In genomic region chr9:97004726-97005125, GRCm38 (mm10) we compare ENCODE assay signal across 15 mouse cellular contexts.
"Had no signal": no experiment of that assay in that cellular context is flagged by ENCODE, and none has a peak within 500 bp of the region (broad histone marks: within the 10 kb centered on the region; RNA-seq: fewer than 3 reads in every experiment).

No protein-coding gene starts in this region.

- H3K27ac ChIP-seq: neural tube, embryonic 15.5 days; stomach, embryonic 15.5 days; stomach, postnatal 0 days had no signal

- H3K36me3 ChIP-seq: stomach, embryonic 15.5 days had no signal

- H3K4me3 ChIP-seq: neural tube, embryonic 15.5 days; stomach, embryonic 15.5 days had no signal

- H3K27me3 ChIP-seq: neural tube, embryonic 15.5 days; stomach, embryonic 15.5 days had no signal

- H3K4me2 ChIP-seq: neural tube, embryonic 15.5 days; stomach, embryonic 15.5 days had no signal

- DNase-seq: retina, postnatal 1 day; right cerebral cortex, adult 18-20 months; right cerebral cortex, postnatal 14 days; right cerebral cortex, postnatal 25 days; right cerebral cortex, postnatal 4 days; spleen, adult 18-20 months; thymus, adult 18-20 months; thymus, adult 2 months; thymus, postnatal 14 days; thymus, postnatal 25 days; thymus, postnatal 36 days; thymus, postnatal 4 days had no signal

- H3K9ac ChIP-seq: neural tube, embryonic 15.5 days; stomach, embryonic 15.5 days had no signal
